Mouse (Mus musculus) lung, postnatal 0 days (tissue): Measurements from ENCODE around the gene Gpc5.

ENCODE experiments used
- CTCF ChIP-seq: IDR thresholded peaks from 2 replicates; pipeline ENCODE4 v1.5.1; 2016; ENCODE audit warnings: antibody characterized with exemption, mild to moderate bottlenecking
- EP300 ChIP-seq: IDR thresholded peaks from 2 replicates; pipeline ENCODE4 v1.6.1; 2016; ENCODE audit warnings: antibody characterized with exemption, mild to moderate bottlenecking, control low read depth

GRCm38 (mm10) chr14:115240621-115241373, 148.8 kb downstream of the Gpc5 start:
- TF ChIP-seq CTCF (no peak), EP300 (no peak)
